Mouse (Mus musculus) layer of hippocampus, adult 2 months (tissue): ENCODE data around the gene Nudc. TPM values are rescaled to one million over a fixed set of nuclear protein-coding genes. Genes with fewer than 3 reads are reported as not detected.
A peak's percentile ranks its signal among the peaks of the same experiment; 100 is the strongest.

Experiments
- DNase-seq, 2 experiments: peaks; one replicate each; pipeline ENCODE4 v3.0.0; 2022; ENCODE audit warnings: low spot score in 2 of 2
- H3K27ac ChIP-seq: fragments of 200-600 bp; 2 replicates; pipeline ENCODE4 v1.8.1; 2022
- H3K4me3 ChIP-seq: fragments of 200-600 bp; 2 replicates; pipeline ENCODE4 v1.8.1; 2022; ENCODE audit warnings: mild to moderate bottlenecking
- CTCF ChIP-seq: fragments of 200-600 bp; conservative IDR thresholded peaks from 2 replicates; pipeline ENCODE4 v1.8.1; 2022; ENCODE audit warnings: antibody characterized with exemption, mild to moderate bottlenecking, moderate library complexity
- long read RNA-seq, 2 experiments: library from polyadenylated mRNA; stranded (forward); transcript quantifications; one replicate each; pipeline ENCODE4 v2.0.0; 2021; ENCODE audit warnings: borderline mapping rate in 2 of 2
- total RNA-seq, 2 experiments: library from RNA; stranded (reverse); gene quantifications; 2 replicates each; pipeline ENCODE4 v1.2.3; 2021

Nudc gene
- total RNA-seq: 100 to 1,000 TPM; 123 to 128 TPM
- long read RNA-seq, experiment 1, transcript Nudc-201 (8 exons, 1,316 nt): major isoform, 166 of 241 reads
- long read RNA-seq, experiment 1, partial matches to known transcripts: 70 of 241 reads
- long read RNA-seq, experiment 1, other reads (novel, unspliced or antisense): 5 of 241 reads
- long read RNA-seq, experiment 2, transcript Nudc-201 (8 exons, 1,316 nt): major isoform, 231 of 312 reads
- long read RNA-seq, experiment 2, partial matches to known transcripts: 75 of 312 reads
- long read RNA-seq, experiment 2, other reads (novel, unspliced or antisense): 6 of 312 reads

DNA sequence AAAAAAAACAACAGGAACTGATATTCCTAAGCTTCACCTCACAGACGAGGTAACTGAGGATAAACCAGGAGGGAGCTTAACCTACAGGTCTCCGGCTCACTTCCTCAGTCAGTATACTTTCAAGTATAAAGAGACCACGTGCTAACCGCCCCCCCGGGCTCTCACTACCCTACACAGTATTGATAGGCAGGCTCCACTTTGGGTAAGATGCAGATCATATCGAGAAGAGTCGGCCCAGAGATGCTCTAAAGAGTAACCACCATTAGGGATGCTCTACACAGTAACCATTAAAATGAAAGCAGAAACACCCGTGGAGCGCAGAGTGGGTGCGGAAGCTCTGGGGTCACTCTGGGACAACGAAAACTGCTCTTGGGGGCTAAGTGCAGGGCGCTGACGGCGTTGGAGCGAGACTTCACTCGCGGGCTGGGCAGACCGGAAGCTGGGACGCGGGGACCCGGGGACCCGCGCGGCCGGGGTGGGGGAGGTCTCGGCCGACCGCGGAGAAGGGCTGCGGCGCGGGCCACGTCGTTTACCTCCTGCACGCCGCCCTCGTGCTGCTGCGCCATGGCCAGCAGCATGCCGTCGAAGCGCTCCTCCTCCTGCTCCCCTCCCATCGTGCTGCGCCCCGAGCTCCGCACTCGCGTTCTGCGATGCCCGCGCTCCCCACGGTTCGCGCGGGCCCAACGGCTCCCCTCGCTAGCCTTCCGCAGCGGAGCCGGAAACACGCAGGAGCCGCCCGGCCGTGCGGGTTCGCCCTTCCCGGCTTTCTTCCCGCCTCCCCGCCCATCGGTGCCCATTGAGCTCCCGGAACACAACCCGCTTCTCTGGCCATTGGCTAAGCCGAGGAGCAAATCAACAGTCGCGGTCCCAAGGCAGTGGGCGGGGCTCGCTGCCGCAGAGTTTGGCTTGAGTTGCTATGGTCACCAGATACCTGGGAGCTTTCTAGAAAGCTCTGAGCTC, at the start of gene Nudc:
Gene Nudc, minus strand, starts transcription at position 725 of the 960 bp plus-strand sequence.
- peak within 1 kb of the TSS; percentile 92 for H3K27ac ChIP-seq
- DNase-seq: peak; percentile 95 to 97
- TF ChIP-seq CTCF: no peak
- H3K4me3 ChIP-seq: peak within 1 kb of the TSS; percentile 97

DNA sequence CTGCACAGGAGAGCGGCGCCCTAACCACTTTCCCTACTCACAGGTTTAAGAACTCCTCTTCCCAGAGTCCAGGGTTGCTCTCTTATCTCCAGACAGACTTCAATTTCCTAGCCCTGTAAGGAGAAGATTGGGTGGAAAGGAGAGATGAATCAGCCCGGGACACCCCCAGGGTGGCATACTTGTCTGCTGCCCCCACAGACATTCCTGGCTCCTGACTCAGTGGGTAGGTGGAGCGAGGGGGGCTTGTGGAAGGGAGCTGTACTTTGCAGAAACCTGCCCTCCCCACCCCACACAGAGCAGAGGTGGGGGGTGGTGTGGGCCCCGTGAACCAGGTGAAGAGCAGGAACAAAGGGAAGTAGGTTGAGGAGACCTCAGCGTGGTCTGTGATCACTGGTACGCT, 49.7 kb upstream of the Nudc start:
- no peak overlapping the region for H3K4me3 ChIP-seq
- no peak for TF ChIP-seq CTCF
- no peak overlapping the region for H3K27ac ChIP-seq
- no peak for DNase-seq

DNA sequence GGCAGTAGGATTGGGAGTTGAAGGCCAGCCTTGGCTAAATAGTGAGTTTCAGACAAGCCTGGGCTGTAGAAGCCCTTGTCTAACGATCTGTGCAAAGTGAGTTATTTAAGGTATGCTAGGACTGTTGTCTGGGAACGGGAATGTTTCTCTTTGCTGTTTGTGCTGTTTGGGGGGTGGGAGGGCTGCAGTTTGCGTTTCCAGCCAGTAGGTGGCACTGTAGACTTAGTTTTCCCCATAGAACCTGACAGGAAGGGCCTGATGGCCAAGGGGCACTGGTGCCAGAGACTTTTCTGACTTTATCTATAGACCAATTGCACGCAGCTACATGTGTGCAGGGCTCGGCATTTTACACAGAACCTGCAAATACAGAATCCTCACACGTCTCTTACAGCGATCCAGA, 46.8 kb upstream of the Nudc start:
- peak in 1 of 2 experiments; percentile 74 for DNase-seq
- H3K27ac ChIP-seq: no peak overlapping the region
- no peak overlapping the region for H3K4me3 ChIP-seq
- peak; percentile 93 for TF ChIP-seq CTCF

DNA sequence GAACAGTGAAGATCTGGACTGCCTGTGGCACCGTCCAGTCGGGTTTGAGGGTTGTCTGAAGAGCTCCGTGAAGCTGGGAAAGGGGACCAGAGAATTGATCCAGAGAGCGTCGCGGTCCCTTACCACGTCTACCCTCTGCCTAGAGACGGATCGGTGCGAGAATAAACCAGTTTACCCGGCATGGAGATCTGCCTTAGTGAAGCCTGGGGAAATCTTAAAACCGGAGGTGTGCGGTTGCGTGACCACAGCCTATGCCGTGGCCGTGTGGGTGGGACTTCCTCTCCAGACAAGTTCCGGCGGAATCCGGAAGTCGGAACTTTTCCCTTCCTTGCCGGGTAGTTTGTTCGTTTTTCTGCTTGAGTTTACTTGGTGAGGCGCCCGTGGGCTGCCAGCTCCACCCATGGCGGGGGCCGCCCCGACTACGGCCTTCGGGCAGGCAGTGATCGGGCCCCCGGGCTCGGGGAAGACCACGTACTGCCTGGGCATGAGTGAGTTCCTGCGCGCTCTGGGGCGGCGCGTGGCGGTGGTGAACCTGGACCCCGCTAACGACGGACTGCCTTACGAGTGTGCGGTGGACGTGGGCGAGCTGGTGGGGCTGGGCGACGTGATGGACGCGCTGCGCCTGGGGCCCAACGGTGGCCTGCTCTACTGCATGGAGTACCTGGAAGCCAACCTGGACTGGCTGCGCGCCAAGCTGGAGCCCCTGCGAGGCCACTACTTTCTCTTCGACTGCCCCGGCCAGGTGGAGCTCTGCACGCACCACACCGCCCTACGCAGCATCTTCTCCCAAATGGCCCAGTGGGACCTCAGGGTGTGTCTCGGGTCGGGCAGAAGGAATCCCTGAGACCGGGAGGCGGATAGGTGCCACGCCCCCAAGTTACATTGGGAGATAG, 38.5 kb upstream of the Nudc start, which contains the start of gene Gpn2:
Gene Gpn2, plus strand, starts transcription at position 304 of the 893 bp plus-strand sequence.
- peak; percentile 84 to 86 for DNase-seq
- Histone ChIP-seq H3K27ac (peak within 1 kb of the TSS; percentile 90), H3K4me3 (peak within 1 kb of the TSS; percentile 80)
- no peak for TF ChIP-seq CTCF

DNA sequence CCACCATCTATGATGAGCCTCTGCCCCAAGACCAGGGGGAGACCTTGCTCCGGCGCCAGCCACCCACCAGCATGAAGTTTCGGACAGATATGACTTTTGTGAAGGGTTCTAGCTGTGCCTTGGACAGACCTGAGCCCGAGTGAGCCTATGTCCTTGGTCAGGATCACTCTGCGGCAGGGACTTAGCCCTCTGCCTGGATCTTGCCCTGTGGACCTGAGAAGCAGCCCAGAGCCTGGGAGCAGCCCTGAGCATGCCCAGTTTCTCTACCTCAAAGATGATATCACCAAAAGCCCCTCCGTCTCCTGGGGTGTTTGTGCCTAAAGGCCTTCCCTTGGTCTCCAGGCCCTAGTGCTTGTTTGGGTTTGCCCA, 37.9 kb upstream of the Nudc start:
- Histone ChIP-seq H3K27ac (peak overlapping the region; percentile 90), H3K4me3 (peak overlapping the region; percentile 80)
- DNase-seq: no peak
- TF ChIP-seq CTCF: no peak

DNA sequence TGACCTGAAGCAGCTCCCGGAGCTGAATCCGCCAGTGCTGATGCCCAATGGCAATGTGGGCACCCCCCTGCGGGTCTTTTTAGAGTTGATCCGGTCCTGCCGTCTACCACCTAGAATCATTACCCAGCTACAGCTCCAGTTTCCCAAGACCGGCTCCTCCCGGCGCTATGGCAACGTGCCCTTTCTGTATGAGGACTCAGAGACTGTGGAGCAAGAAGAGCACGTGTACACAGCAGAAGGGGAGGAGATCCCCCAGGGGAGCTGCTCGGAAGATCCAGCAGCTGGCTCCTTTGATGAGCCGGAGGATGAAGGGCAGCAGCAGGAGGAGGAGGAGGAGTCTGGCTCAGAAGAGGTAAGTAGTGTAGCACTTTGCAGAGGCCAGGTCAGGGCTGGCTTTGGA, 32.2 kb upstream of the Nudc start:
- DNase-seq: no peak
- no peak overlapping the region for H3K4me3 ChIP-seq
- no peak for TF ChIP-seq CTCF
- no peak overlapping the region for H3K27ac ChIP-seq

DNA sequence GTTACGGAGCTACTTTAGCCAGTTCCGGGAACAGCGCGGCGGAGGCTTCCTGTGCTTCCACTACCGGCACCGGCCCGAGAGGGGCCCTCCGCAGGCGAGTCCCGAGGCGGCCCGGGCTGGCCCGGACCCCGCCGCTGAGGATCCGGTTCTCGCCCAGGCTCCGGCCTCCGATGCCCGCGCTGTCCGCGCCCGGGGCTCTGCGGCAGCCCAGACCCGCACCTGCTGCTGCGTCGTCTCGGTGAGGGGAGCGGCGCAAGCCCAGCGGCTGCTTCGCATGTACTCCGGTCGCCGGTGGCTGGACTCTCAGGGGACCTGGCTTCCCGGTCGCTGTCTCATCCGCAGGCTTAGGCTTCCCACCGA, 29.0 kb upstream of the Nudc start:
- Histone ChIP-seq H3K4me3 (peak overlapping the region; percentile 93), H3K27ac (peak overlapping the region; percentile 88)
- no peak for TF ChIP-seq CTCF
- DNase-seq: no peak

DNA sequence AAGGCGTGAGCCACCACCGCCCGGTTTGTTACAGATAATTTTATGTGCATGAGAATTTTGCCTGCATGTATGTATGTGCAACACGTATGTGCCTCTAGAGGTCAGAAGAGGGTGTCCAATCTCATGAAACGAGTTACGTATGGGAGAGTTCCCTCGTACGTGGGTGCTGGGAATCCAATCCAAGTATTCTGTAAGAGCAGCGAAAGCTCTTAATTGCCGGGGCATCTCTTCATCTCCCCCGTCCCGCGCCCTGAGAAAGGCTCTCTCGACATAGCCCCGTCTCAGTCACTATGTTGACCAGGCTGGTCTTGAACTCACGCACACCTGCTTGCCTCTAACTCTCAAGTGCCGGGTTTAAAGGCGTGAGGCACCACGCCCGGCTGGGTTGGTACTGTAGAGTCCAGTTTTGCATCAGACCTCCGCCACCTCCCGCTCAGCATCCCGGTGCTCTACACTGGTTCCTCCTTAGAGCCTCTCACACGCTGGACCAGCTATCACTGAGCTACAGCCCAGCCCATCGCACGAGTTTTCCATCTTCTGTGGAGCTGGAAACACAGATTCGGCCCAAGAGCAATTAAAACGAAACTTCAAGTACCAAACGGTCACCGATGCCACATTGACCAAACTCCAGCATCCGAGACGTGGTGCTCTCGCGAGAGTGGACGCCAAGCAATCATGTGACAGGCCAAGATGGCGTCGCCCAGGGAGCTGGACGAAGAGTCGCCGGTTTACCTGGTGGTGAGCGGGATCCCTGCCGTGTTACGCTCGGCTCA, 28.5 kb upstream of the Nudc start, which contains the start of gene Gpatch3:
Gene Gpatch3, plus strand, starts transcription at position 676 of the 773 bp plus-strand sequence.
- DNase-seq: peak; percentile 86 to 91
- TF ChIP-seq CTCF: peak; percentile 59
- Histone ChIP-seq H3K27ac (peak within 1 kb of the TSS; percentile 88), H3K4me3 (peak within 1 kb of the TSS; percentile 93)

DNA sequence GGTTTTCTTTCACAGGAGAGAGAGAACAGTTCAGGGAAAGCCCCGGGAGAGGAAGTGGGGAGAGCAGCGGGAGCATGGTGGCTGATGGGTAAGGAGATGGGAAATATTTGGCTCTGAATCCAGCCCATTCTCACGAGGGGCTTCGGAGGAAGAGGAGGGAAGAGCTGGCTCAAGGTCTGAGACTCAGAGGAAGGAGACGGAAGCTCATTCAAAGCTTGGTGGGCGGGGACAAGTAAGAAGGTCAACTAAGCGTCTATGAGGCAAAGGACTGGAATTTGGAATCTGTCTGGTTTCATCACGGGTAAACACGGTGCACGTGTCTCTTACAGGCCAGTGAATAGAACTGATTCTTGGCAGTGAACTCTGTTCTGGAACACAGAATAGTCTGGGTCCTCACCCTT, 24.3 kb upstream of the Nudc start:
- no peak for TF ChIP-seq CTCF
- Histone ChIP-seq H3K27ac (no peak overlapping the region), H3K4me3 (no peak overlapping the region)
- no peak for DNase-seq

DNA sequence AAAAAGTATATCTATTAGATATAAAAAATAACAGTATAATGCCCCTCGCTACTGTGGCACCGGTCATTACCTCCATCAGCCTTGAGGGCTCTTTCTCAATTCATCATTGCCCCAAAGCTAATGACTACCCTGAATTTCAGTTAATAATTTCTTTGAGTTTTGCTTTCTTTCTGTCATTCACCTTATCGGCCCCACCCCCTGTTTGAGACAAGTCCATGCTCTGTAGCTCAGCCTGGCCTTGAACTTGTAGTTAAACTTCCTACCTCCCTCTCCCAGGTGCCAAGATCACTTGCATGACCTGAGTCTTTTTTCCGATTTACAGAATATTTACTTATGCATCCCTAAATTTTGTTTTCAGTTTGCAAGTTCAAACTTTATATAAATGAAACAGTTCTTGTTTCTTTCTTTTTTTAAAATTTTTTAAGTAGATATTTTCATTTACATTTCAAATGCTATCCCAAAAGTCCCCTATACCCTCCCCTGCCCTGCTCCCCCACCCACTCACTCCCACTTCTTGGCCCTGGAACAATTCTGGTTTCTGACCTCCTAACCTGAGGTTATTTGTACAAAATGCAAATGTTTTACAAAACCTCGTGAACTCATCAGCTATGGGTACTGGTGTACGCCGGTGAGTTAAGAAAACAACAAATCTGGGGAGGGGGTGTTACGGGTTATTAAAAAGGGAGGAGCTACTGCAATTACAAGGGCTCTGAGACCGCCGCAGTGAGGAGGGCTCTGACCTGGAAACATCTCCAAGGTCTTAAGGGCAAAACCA, 23.7 kb upstream of the Nudc start:
- TF ChIP-seq CTCF: no peak
- DNase-seq: no peak
- no peak overlapping the region for H3K27ac ChIP-seq
- no peak overlapping the region for H3K4me3 ChIP-seq

DNA sequence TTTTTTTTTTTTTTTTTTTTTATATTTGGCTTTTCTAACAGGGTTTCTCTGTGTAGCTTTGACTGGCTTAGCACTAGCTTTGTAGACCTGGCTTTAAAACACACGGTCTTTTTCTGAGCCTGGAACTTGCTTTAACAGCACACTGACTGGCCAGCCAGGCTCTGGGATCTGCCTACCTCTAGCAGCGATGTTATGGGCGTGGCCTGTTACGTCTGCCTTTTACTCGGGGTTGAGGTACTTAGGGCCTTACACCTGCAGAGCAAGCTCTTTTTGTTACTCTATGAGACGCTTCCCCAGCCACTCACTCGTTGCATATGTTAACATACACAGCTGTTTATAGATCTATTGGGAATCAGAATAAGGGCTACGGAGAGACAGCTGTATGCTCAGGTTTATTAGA, 21.5 kb upstream of the Nudc start:
- TF ChIP-seq CTCF: no peak
- H3K27ac ChIP-seq: no peak overlapping the region
- DNase-seq: no peak
- H3K4me3 ChIP-seq: no peak overlapping the region
